Mouse (Mus musculus) v-Abl transformed pro-B cells (cell line): ENCODE data around the gene Gm49721.
"Not testable (repeated sequence)": the region's sequence is repeated elsewhere in the genome, so short reads cannot be mapped to it uniquely, and the experiment has no call there.

Experiments used
- in situ Hi-C, 2 experiments: fragments of 400-800 bp; cut with MboI; formaldehyde crosslinking; loops; one replicate each; pipeline ENCODE4 v1.15.1; 2025; ENCODE audit not compliant: unreplicated experiment in 2 of 2

Gm49721 gene

GRCm38 (mm10) chr17:6978287-6979248 lies at the start of gene Gm49721:
TSS of gene Gm49721 (plus strand) at chr17:6978904.
- in situ Hi-C loops: not testable (repeated sequence)

- in situ Hi-C loops: not testable (repeated sequence)
Measured at GRCm38 (mm10) chr17:6931625-6932024, 47.1 kb upstream of the Gm49721 start.

DNA sequence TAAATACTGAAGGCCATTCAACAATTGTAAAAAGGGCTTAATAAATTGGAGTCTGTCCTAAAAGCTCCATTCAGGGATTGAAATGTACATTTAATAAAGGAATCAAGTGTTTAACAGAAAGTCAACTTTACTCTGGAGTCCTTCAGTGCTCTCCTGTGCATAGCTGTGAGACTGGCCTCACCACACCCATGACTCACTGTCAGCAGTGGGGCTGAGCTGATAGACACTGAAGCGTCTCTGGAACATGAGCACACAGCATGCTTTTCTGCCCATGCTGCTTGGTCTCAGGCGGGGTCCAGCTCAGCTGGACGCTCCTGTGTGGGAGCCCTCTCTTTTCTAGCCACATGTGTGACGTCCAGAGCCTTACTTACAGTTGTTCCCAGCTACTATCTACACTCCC lies 36.1 kb upstream of the Gm49721 start:
- in situ Hi-C loops: not testable (repeated sequence)

DNA sequence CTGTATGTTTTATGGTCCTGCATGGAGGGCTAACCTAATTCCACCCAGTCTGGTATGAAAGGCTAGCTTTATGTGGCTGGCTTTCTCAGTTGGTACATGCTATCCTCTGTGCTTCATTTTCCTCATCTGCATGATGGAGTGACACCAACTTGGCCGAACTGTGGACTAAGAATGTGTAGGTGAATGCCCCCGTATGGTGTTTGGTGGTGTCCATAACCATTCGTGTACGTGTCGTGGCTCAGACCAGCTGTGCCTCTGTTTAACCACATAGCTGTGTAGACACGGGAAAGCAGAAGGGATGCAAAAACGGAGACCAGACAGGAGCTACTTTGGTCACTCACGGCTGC lies 31.1 kb upstream of the Gm49721 start:
- in situ Hi-C loops: not testable (repeated sequence)

DNA sequence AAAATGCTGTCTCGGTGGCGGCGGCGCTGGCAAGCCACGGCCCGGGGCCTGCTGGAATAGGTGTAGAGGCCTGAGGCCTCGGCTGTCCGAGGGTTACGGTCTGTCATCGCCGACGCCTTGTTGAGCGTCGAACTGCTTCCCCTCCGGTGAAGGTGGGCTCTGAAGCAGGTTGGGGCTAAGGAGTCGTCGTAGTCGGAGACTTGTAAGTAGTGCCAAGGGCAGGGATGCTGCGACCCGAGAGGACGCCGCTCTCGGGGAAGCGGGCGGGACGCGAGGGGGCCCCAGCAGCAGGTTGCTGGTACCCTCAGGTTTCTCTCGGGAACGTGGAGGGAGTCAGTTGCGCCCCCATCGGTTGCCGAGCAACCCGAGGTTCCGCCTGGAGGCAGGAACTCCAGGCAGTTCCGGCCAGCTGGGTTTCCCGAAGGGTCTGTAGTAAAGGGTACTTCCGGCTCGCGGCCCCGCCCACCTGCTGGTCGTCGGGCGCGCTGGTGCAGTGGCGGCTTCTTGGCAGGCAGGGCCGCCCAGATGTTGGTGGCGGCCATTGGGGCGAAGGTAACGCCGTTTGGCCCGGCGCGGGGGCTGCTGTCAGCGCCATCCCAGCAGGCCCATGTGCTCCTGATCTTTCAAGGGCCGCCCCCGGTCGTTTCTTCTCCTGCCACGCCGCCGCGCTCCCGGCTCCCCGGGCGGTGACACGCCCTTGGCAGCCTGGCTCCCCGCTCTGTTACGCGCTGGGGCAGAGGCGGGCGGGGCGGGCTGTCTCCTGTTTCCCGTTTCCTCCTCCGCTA lies 30.5 kb upstream of the Gm49721 start, which contains the start of gene Rsph3b:
Gene Rsph3b, minus strand, starts transcription at position 699 of the 785 bp plus-strand sequence.
- in situ Hi-C loops: not testable (repeated sequence)

DNA sequence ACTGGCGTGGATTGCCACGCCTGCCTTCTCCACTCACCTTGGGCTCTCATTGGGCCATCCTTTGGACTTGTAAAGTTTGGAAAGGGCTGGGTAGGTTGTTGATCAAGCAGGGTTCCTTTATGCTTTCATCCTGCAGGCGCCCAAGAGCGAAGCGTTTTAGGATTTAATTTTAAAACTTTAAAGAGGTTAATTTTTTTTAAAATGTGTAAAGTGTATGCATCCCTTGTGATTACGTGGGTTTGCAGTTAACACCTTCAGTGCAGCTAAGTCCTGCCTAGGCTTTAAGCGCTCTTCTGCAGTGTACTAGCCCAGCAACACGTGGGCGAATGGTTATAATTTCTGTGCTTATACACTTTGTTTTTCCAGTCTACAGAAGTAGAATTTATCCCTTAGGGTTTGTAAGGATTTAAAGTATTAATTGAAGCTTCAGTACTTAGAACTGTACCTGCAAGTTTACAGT lies 29.9 kb upstream of the Gm49721 start:
- in situ Hi-C loops: not testable (repeated sequence)

GRCm38 (mm10) chr17:6958881-6959280 lies 19.8 kb upstream of the Gm49721 start:
- in situ Hi-C loops: not testable (repeated sequence)

DNA sequence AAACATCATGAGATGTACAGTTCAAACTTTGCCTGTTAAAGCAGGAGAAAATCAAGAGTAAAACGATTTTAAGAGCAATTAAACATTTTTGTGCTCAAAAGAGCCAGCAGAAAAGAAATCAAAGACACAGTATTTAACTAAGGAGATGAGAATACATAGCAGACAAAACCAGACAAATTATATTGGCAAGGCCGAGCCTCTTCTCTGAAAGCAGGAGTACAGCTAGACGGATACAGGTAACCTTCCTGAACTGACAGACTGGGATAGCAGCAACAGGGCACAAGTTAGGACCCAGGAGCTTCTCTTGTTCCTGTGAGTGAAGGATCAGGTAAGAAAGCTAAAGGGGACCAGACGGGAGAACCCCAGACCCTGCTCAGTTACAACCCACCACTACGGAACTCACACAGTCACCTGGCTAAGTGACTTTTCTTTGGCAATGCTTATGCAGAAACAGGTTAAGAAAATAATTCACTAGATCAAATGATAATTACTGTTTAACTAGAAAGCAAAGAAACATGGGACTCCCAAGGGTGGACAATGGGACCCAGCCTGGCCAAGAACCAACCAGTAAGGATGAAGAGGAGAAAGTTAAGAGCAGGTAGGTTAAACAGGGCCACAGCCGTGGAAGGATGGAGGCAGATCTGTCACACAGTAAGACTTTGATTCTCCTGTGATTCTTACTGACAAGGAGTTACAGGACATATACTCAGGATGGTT lies 19.0 kb upstream of the Gm49721 start:
- in situ Hi-C loops: not testable (repeated sequence)

GRCm38 (mm10) chr17:6960349-6960748 lies 18.4 kb upstream of the Gm49721 start:
- in situ Hi-C loops: not testable (repeated sequence)

DNA sequence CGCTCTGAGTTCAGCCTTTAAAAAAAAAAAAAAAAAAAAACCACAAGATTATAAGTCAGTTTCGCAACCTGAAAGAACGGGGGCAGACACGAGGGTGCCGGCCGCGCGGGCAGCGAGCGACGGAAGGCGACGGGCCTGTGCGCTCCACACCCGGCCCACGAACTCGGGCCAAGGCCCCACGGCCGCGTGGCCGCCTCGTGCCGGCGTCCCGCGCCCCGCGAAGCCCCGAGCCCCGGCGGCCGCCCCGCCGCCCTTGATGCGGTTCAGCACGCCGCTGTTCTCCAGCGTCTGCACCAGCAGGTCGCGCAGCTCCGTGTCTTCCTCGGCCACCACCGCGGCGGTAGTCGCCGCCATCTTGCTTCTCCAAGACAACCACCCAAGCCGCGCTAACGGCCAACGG lies 17.9 kb upstream of the Gm49721 start, which contains the start of gene Tagap1:
Gene Tagap1, minus strand, starts transcription at position 381 of the 400 bp plus-strand sequence.
- in situ Hi-C loops: not testable (repeated sequence)

- in situ Hi-C loops: not testable (repeated sequence)
Measured at GRCm38 (mm10) chr17:6961181-6962000, 17.3 kb upstream of the Gm49721 start.

DNA sequence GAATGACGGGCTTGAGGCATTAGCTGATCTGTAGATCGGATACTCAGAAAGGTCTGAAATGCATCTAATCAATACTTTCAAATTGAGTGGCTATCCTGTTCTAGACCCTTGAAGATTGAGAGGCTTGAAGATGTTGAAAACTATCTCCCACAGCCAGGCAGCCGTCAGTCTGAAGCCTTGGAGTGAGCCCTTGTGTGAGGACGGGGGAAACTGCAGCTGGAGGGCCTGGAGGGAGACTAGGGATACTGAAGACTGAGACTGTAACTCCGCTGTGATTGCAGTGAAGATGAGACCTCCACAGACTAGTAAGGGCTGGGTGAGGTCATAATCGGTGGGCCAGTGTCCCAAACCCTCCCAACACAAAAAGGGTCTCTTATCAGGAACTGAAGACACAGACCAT lies 16.4 kb upstream of the Gm49721 start:
- in situ Hi-C loops: not testable (repeated sequence)

DNA sequence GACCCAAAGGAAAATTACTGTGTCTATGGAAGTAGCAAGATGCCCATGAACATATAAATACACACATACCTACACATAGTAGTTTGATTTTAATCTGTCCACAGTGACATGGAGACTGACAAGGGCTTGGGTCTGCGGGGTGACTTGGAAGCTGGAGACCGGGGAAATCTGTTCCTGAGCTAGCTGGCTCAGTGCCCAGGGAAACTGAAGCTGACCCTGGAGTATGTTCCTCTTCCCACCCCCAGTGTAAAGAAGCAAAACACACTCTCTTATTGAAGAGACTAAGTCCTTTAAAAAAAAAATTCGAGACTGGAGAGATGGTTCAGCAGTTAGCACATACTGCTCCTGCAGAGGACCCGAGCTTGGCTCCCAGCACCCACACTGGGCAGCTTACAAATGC lies 15.8 kb upstream of the Gm49721 start:
- in situ Hi-C loops: not testable (repeated sequence)

DNA sequence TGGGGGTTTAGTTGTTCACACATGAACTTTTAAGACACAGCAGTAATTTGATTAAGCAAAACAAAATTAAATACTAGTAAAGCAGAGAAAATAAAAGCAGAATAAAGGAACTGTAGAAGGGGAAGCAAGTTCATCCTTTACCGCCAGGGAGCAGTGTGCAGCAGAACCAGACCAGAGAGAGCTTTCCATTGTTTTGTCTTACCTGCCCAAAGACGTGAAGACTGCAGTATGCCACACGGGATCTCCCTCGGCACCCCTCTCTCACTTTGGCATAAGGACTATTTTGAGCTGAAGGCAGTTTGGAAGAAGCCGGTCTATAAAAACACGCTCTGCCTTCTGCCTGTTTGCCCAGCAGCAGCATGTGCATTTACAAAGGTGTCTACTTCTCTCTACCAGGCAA lies 13.3 kb upstream of the Gm49721 start:
- in situ Hi-C loops: not testable (repeated sequence)

GRCm38 (mm10) chr17:6967673-6968072 lies 11.0 kb upstream of the Gm49721 start:
- in situ Hi-C loops: not testable (repeated sequence)

- in situ Hi-C loops: not testable (repeated sequence)
Measured at GRCm38 (mm10) chr17:6970334-6970733, 8.4 kb upstream of the Gm49721 start, which contains the start of gene Rnaset2b. TSS of gene Rnaset2b (plus strand) at chr17:6970634.

GRCm38 (mm10) chr17:6971238-6971637 lies 7.5 kb upstream of the Gm49721 start:
- in situ Hi-C loops: not testable (repeated sequence)

- in situ Hi-C loops: not testable (repeated sequence)
Measured at GRCm38 (mm10) chr17:6972836-6973396, 5.8 kb upstream of the Gm49721 start.

DNA sequence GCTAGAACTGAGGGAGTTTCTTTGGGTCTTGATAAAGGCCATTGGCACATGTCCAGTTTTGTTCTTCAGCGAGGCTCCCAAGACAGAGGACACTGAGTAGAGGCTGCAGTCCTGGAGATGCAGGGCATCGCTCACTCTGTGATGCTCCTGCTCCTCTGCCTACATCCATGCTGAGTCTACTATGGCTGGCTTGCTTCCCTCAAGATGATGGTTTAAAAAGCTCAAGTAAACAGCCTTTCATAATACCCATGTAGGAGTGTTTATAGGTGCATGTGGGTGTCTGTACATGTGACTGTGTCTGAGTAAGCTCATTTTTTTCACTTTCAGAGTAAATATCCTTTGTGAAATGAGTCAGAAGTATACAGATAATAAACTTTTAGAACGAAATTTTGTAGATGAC lies 3.7 kb upstream of the Gm49721 start:
- in situ Hi-C loops: not testable (repeated sequence)
